Mouse (Mus musculus) layer of hippocampus, adult 2 months (tissue): ENCODE measurements around the gene Gm3285. TPM values are rescaled to one million over a fixed set of nuclear protein-coding genes. Genes with fewer than 3 reads are reported as not detected.

Source experiments
- DNase-seq, 2 experiments: peaks; one replicate each; pipeline ENCODE4 v3.0.0; 2022; ENCODE audit warnings: low spot score in 2 of 2
- H3K27ac ChIP-seq: fragments of 200-600 bp; 2 replicates; pipeline ENCODE4 v1.8.1; 2022
- H3K4me3 ChIP-seq: fragments of 200-600 bp; 2 replicates; pipeline ENCODE4 v1.8.1; 2022; ENCODE audit warnings: mild to moderate bottlenecking
- CTCF ChIP-seq: fragments of 200-600 bp; conservative IDR thresholded peaks from 2 replicates; pipeline ENCODE4 v1.8.1; 2022; ENCODE audit warnings: antibody characterized with exemption, mild to moderate bottlenecking, moderate library complexity
- total RNA-seq, 2 experiments: library from RNA; stranded (reverse); gene quantifications; 2 replicates each; pipeline ENCODE4 v1.2.3; 2021

The Gm3285 gene
- total RNA-seq, 2 experiments from 2014 or later = not detected

DNA sequence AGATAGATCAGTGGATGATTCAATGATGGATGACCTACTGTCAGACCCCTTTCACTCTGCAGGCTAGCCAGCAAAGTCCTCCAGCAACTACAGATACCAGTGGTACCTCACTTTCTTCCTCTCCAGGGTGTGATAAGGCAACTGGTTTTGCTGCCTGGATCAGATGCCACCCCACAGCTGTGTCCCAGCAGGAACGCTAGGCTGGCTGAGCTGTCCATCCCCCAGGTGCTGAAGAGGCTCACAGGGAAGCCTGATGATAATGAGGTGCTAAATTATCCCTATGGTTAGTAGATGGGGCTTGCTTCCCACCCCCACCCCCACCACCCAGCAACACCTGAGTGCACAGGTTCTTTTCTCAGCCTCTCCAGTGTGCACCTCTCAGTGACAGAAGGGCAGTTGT, 5.8 kb downstream of the Gm3285 start:
- Histone ChIP-seq H3K27ac (no peak overlapping the region), H3K4me3 (no peak overlapping the region)
- DNase-seq = no peak
- no peak for TF ChIP-seq CTCF

DNA sequence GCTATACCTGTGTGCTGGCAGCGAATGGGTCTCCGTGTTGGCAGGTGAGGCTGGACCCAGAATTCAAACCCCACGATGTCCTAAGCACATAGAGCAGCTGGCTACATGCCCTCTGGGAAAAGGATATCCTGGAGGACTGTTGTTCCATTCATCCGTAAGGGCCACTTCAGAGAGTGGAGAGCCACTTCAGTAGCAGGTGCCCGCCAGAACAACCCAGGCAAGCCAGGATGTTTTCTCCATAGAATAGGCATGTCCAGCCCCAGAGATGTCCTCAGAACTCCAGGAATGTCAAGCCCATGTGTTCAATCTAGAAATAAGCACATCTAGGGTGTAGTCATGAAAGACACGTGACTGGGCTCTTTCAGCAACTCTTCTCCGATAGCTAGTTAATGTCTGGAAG, 7.9 kb downstream of the Gm3285 start:
- no peak for DNase-seq
- no peak for TF ChIP-seq CTCF
- H3K4me3 ChIP-seq = no peak overlapping the region
- no peak overlapping the region for H3K27ac ChIP-seq

DNA sequence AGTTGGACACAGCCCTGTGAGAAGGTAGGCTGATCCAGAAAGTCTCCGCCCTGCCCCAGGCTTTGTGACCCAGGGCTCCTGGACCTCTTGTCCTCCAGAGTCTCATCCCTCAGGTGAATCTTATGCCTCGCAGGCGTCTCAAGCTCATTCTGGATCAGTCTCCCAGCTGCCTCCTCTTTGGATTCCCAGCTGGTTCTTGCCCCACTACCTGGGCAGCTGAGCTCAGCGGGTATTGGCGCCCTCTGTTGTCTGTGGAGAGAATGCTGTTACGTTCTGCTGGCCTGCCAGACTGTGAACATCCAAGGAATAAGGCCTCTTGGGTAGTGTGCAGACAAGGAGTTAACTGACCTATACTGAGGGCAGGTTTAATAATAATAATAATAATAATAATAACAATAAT, 17.2 kb downstream of the Gm3285 start:
- Histone ChIP-seq H3K27ac (no peak overlapping the region), H3K4me3 (no peak overlapping the region)
- TF ChIP-seq CTCF = peak; percentile 80
- peak in 1 of 2 experiments; percentile 47 for DNase-seq

DNA sequence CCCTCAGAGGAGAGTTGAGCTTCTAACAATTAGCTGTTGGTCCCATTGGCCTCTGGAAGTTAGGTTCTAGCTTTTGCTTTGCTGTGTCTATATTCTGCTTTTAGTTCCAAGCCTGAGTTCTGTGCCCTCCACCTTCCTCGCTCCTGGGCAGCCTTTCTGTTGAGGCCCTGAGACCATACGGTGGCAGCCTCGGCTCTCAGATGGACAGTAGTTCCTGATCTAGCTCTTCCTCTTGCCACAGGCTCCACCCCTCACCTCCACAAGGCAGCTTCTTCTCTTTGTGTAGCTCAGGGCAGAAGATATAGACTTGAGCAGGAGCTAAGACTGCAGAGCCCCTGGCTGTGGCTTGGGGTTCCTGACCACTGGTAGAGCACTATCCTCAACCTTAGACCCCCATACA, 18.5 kb downstream of the Gm3285 start:
- H3K4me3 ChIP-seq = no peak overlapping the region
- TF ChIP-seq CTCF = no peak
- H3K27ac ChIP-seq = no peak overlapping the region
- no peak for DNase-seq

DNA sequence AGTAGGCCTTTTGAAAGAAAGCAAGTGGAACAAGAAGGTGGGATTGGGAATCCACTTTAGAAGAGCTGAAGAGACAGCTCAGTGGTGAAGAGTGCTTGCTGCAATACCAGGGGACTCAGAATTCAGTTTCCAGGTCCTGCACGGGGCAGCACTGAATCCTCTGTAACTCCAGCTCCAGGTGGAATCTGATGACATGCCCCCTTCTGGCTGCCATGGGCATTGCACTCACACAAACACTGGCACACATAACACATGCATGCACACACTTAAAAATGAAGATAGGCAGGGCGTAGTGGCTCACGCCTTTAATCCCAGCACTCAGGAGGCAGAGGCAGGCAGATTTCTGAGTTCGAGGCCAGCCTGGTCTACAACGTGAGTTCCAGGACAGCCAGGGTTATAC, 20.8 kb downstream of the Gm3285 start:
- TF ChIP-seq CTCF = peak; percentile 55
- H3K4me3 ChIP-seq = no peak overlapping the region
- DNase-seq = no peak
- H3K27ac ChIP-seq = no peak overlapping the region

DNA sequence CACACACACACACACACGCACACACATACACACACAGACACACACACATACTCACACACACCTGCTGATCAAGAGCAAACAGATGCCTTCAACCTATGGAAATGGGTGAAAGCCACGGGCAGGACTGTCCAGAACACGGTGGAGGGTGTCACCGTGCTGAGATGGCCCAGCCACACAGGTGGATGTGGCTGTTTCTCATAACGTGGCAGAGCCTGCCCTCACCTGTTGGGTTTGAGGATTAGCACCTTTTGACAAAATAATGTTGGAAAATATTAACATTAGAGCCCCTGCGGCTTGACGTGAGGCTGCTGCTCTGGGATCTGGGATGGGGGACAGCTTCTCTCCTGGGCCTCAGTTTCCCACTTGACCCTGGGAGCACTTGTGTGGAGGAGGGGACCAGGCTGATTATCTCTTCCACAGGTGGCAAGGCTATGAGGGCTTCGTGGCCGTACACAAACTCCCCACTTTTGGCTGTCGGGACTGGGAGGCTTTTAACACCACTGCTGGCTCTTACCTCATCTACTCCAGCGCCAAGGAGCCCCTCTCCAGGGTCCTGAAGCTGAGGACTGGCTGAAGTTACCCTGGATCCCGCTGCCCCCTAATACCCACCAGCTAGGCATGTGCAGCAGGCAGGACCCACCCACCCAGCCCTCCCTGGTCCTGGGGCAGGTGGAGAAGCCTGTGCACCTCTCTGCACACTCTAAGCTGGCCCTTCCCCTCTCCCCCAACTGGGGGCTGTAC, 24.4 kb downstream of the Gm3285 start:
- Histone ChIP-seq H3K4me3 (no peak overlapping the region), H3K27ac (no peak overlapping the region)
- peak; percentile 52 for TF ChIP-seq CTCF
- DNase-seq = no peak

DNA sequence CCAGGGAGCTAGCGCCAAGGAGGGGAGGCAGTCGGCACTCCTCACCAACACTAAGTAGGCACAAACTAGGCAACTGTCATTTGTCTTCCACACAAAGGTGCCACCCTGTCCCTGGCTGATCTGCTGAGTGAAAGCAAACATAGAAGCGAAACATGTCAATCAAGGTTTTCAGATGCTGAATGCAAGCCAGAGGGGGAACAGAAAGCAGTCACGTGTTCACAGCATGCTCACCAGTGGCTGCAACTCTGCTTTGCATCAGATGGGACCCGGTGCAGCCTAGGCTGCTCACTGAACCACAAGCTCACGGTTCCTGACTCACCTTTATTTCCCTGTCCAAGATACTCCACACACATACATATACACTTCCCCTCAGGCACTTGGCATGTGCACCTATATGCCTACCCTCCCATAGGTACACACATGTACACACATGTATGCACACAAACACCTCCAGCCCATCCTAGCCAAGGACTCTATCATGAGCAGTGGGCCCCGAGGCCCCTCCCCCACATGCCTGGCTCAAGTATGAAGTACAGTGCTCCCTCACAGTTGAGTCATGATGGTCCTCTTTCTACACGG, 29.3 kb downstream of the Gm3285 start:
- TF ChIP-seq CTCF = no peak
- DNase-seq = no peak
- Histone ChIP-seq H3K27ac (no peak overlapping the region), H3K4me3 (no peak overlapping the region)

DNA sequence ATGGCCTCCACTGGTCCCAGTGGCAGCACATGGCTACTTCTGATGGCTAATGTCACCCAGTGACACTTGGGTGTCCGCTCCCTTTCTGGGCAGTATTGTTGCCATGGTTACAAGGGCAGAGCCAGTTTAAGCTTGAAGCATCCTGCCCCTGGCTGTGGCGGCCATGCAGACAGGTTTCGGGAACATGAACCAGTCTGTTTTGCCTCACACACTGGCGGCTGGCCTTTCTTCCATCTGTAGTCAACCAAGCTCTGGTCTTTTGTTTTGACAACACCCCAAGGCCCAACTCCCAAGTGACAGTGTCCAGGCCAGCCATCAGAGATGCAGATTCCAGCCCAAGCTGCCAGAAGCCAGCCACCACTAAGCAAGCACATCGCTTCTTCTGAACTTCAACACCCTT, 33.8 kb downstream of the Gm3285 start:
- DNase-seq = no peak
- Histone ChIP-seq H3K27ac (no peak overlapping the region), H3K4me3 (no peak overlapping the region)
- TF ChIP-seq CTCF = no peak

DNA sequence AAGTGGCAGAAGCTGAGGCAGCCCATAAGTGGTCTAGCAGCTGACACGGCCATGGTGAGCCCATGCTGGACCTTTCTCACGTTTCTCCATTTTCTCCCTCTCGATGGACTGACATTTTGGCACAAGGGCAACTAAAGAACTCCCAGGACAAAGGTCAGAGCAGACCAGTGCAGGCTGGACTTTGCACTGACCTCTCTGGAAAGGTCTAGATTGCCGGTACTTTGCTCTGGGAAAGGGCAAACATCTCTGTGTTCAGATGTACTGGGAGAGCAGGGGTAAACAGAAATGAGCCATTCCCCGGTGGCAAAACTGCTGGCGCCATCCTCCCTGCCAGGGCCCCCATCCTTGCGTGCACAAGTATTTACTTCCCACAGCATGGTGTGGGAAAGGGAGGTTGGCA, 38.4 kb downstream of the Gm3285 start:
- no peak for DNase-seq
- no peak for TF ChIP-seq CTCF
- Histone ChIP-seq H3K4me3 (no peak overlapping the region), H3K27ac (no peak overlapping the region)

DNA sequence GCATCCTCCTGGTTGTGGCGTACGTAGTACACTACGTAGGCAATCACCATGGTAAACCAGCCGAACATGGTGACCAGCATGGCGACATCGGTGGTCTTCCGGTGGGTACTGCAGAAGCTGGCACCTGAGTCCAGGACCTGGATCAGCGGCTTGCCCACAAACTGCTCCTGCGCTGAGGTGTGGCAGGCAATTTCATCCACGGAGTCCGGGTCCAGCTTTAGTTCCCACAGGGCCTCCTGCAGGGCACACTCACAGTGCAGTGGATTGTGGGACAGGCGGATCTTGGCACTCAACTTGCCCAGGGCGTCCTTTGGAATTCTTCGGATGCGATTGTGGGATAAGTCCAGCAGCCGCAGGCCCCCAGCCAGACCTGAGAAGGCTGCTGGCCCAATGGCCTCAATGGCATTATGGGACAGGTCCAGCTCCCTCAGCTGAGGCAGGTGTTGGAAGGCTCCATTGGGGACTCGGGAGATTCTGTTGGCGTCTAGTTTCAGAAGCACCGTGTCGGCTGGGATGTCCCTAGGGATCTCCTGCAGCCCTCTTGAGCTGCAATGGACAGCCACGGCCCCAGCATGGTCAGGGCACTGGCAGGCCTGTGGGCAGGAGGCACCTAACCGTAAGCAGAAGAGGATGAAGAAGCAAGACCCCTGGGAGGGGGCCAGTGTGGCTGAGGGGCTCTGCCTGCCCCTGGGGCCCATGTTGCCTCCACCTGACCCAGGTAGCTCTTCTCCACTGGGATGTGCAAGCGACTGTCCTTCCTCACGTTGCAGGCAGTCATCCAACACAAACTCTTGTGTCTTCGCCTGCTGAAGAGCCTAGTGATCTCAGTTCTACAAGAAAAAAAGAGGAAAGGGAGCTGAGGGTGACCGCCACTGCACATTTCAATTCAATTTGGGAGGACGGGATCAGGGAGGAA, 39.4 kb downstream of the Gm3285 start:
- no peak for TF ChIP-seq CTCF
- Histone ChIP-seq H3K27ac (no peak overlapping the region), H3K4me3 (peak overlapping the region; percentile 70; the same call in 1 of the 2 replicates)
- no peak for DNase-seq

DNA sequence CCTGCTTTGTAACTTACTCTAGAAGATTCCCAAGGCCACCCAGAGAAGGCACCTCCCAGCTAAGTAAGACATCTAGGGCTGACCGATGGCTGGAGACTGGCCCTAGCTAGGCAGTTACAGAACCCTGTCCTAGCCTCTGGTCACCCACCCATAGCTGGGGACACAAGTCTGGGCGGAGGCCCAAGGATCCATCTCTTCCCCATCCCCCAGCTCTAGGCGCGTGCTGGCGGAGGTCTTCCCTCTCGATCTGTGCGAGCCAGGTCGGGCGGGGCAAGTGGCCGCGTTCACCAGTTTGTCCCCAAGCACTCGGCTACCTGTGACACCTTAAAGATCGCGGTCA, 40.1 kb downstream of the Gm3285 start:
- peak in 1 of 2 experiments; percentile 11 for DNase-seq
- H3K4me3 ChIP-seq = peak overlapping the region; percentile 70
- TF ChIP-seq CTCF = no peak
- H3K27ac ChIP-seq = no peak overlapping the region

DNA sequence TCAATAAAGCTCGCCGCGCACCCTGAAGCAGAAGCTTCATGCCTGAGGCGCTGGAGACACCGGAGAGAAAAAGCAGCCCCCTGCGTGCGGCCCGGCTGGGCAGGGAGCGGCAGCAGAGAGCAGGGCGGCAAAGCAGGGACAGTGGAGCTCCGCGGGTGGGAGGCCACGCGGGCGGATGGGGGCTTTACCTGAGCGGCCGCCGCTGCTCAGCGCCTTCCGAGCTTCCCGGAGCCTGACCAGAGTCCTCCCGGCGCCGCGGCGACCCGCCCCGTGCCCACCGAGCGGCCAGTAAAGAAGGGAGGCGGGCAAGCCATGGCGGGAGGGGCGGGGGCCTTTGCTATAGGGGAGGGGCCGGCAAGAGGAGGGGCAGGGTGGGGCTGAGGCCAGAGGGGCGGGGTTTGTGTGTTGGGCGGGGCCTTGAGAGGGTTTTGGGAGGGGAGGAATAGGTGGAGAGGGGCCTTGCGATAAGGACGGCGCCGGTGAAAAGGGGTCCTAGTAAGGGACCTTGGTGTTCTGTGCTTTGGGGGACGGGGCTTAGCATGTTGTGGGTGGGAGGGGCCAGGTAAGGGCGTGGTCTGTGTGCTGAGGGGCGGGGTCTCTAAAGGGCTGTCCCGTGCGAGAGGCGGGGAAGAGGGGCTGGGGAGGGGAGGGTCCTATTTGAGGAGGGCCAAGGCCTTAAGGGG, 40.6 kb downstream of the Gm3285 start, which contains the start of gene Lrrc3:
Gene Lrrc3, minus strand, starts transcription at position 326 of the 683 bp plus-strand sequence.
- Histone ChIP-seq H3K27ac (peak within 1 kb of the TSS; percentile 14; the same call in 1 of the 2 replicates), H3K4me3 (peak within 1 kb of the TSS; percentile 70)
- peak; percentile 45 for TF ChIP-seq CTCF
- DNase-seq = peak in 1 of 2 experiments; percentile 31
